Mouse (Mus musculus) spleen, adult 2 months (tissue): ENCODE measurements around the gene Mov10l1.

Experiments
- CTCF ChIP-seq: fragments of 200-500 bp; IDR thresholded peaks from 2 replicates; pipeline ENCODE4 v1.5.1; 2011; ENCODE audit warnings: mild to moderate bottlenecking, inconsistent platforms; ENCODE audit not compliant: insufficient read depth, insufficient read length, insufficient replicate concordance; ENCODE audit errors: extremely low read depth
- POLR2A ChIP-seq: fragments of 200-500 bp; IDR thresholded peaks from 2 replicates; pipeline ENCODE4 v1.6.1; 2011; ENCODE audit warnings: low read depth, low read length, inconsistent platforms

GRCm38 (mm10) chr15:89083906-89084305, 101.2 kb downstream of the Mov10l1 start:
- TF ChIP-seq CTCF (no peak), POLR2A (no peak)
